Mouse (Mus musculus): Measurements from ENCODE around the gene Gm20431.

DNA sequence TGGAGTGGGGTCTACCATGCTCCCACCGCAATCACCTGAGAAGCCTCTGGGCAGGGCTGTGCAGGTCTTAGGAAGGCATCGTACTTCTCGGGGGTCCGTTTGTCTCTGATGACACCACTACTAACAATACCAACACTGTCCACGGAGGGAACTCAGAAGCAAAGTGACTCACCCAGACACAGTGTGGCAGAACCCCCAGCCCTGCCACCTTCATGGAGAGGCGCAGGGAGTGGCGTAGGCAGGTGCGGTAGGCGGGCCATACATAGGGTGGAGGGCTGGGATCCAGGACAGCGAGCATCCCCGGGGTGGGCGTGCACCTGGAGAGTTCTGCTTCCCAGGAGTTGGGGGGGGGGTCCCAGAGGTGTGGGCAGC is 26.8 kb upstream of the Gm20431 start:
- TF ChIP-seq CTCF (IDR thresholded peaks at IDR 0.05; ENCODE audit: insufficient read depth, low read length) (no peak), POLR2A (IDR thresholded peaks at IDR 0.05; ENCODE audit: borderline replicate concordance, extremely low read depth, low read depth, low read length) (no peak)

All from lung, adult 2 months (tissue).